ENCODE assay signal across 15 mouse cellular contexts in the genomic region with DNA sequence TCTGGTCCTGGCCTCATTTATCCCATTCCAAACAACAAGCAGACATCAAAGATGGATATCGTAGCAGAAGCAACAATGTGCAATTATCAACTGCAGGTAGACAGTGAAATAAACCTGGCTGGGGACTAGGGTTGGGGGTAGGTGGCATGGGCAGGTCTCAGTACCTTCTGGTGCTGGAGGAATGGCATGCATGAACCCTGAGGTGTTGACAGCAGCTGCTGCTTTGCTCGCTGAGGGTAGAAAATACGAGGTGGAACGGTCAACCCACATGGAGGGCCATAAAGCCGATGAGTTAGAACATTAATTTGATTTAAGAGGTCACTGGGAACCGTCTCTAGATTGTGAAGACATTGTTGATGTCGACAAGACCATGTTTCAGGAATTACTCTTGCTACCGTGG.
"Had no signal": no experiment of that assay in that cellular context is flagged by ENCODE, and none has a peak within 500 bp of the region (broad histone marks: within the 10 kb centered on the region; RNA-seq: fewer than 3 reads in every experiment).

No protein-coding gene starts in this region.

- H3K36me3 ChIP-seq: intestine, embryonic 15.5 days; kidney, embryonic 15.5 days; liver, embryonic 13.5 days had no signal

- DNase-seq: kidney, adult 11 months; kidney, adult 8-10 months; kidney, postnatal 10 days; kidney, postnatal 36 days; left cerebral cortex, postnatal 4 days; liver, embryonic 13.5 days; lung, adult 2 months; lung, postnatal 14 days; lung, postnatal 4 days; thymus, adult 2 months; thymus, postnatal 14 days; thymus, postnatal 4 days had no signal

- H3K27me3 ChIP-seq: intestine, embryonic 15.5 days; kidney, embryonic 15.5 days; liver, embryonic 13.5 days had no signal

- H3K9ac ChIP-seq: intestine, embryonic 15.5 days; kidney, embryonic 15.5 days; liver, embryonic 13.5 days had no signal

- H3K4me1 ChIP-seq: intestine, embryonic 15.5 days; liver, embryonic 13.5 days had no signal

- H3K4me3 ChIP-seq: intestine, embryonic 15.5 days; kidney, embryonic 15.5 days; liver, embryonic 13.5 days had no signal

- ATAC-seq: intestine, embryonic 15.5 days had no signal

- H3K9me3 ChIP-seq: intestine, embryonic 15.5 days; kidney, embryonic 15.5 days; liver, embryonic 13.5 days had no signal

- H3K4me2 ChIP-seq: intestine, embryonic 15.5 days; kidney, embryonic 15.5 days; liver, embryonic 13.5 days had no signal

- H3K27ac ChIP-seq: intestine, embryonic 15.5 days; liver, embryonic 13.5 days; stomach, postnatal 0 days had no signal
